Mouse (Mus musculus): ENCODE measurements around the gene Usp47. TPM values are rescaled to one million over a fixed set of nuclear protein-coding genes. Genes with fewer than 3 reads are reported as not detected.
A peak's percentile ranks its signal among the peaks of the same experiment; 100 is the strongest.
"Not testable (repeated sequence)": the region's sequence is repeated elsewhere in the genome, so short reads cannot be mapped to it uniquely, and the experiment has no call there.

Gene Usp47
- polyA plus RNA-seq, 2 experiments from 2014 or later, result 16.1 to 23.4 TPM

DNA sequence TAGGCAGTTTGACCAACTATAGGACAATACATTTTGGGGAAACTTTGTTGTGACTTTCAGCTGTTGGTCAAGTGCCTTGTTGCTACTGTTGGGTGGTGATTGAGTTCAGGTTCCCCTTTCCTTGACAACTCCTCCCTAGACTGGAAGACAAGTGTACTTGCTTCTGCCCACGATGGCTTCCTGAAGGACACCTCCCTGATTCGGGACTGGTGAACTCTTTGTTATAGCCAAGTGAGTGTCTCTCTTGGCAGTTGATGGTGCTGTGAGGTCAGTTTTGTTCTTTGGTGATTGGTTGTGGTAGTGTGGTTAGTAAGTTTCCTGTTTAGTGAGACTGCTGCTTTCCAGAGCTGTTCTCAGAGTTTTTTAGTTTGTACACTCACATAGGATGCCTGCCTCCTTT is 19.5 kb downstream of the Usp47 start:
- ATAC-seq, result peak; percentile 90

DNA sequence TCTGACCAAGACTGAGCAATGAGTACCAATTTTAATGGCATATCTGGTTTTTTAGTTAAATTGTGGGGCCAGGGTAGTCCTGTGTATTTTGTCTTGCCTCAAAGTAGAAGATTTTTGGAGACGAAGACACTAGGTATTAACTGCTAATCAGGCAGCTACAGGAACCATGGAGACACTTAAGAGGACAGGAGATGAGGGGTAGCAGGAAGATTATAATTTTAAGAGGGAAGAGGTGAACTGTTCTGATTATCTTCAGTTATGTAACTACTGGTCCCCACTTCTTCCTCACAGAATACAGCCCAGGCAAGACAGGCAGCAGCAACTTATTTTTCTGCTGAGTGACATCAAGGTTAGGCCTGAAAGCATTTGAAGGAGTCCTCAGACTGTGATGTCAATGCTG is 21.9 kb downstream of the Usp47 start:
- no peak for ATAC-seq

DNA sequence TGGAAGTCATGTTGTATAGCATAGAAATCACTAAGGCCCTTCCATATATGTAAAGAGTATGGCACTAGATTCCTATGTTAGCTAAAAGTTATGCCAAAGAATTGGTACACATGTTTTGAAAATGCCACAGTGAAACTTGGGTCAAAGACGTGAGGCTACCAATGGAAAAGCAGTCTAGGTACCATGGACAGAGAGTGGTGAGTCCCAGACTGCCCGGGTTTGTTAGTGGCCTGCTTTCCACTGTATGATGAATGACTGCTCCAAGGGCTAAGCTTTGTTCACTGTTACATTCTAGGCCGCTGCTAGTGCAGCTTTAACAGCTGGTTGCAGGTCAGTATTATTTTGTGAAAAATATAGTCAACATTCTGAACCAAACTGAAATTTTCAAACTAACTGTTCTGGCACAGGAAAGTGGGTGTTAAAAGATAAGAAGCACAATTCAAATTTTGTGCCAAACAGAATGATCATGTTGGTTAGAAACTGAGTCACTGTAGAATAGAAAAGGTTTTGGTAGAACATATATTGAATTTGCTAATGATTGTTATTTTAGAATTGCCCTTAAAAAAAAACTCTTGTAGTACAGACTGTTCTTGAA is 22.6 kb downstream of the Usp47 start:
- no peak for ATAC-seq

DNA sequence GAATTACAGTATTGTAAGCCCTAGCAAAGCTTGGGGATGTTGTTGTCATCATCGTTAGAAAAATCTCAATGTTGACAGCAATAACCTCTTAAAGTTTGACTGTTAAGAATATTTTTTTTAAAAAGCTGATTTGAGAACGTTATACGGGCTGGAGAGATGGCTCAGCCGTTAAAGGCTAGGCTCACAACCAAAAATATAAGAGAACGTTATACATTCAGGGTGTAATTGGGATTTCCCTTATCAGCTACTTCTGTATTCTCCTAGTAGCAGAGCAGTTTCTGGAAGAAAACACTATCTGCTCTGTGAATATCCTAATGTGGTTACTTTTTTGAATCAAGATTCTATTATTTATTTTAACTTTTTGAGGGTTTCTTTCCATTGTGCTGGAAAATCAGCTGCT is 25.3 kb downstream of the Usp47 start:
- ATAC-seq, result no peak

DNA sequence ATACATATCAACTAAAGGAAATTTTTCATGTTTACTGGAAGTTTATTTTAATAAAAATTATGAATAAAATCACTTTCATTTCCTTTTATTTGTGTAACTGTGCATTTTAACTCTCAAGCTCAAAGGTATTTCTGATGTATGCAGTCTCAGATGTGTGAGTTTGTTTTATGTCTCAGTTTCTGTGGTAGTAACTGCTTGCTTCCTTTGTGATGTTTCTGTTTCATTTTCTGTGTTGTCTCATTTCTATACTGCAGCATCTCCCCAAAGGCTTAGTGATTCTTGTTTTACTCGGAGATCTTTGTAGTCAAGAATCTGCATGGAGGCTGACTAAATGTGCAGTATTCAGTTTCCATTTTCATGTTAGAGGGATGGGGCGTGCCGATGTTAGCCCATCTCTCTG is 30.4 kb downstream of the Usp47 start:
- peak; percentile 84 for ATAC-seq

DNA sequence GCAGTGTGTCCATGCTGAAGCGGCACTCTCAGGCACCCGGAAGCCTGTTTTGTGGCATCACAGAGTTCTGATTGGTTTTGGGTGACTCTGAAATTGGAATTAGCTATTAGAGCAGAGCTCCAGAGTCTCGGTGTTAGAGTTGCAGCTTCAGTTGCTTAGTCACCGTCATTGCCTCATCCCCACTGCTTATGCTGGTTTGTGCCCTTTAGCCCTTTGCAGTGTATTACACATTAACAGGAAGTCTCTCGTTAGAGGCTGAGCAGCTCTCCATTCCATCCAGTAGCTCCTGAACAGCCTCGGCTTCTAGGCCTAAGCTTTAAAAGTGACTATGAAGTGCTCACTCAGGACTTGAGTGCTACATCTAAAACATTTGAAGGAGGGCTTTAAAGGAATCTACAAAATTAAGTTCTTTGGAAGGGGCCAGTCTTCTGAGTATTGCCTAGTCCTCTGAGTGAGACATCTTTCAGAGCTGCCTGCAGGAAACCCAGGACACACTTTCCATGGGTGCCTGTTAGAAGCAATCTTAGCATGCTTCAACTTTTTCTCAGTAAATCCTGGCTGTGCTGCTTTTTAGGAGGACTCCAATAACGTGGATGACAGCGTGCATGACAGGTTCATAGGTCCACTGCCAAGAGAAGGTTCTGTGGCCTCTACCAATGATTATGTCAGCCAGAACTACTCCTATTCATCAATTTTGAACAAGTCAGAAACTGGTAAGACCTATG is 32.8 kb downstream of the Usp47 start:
- ATAC-seq, result no peak

DNA sequence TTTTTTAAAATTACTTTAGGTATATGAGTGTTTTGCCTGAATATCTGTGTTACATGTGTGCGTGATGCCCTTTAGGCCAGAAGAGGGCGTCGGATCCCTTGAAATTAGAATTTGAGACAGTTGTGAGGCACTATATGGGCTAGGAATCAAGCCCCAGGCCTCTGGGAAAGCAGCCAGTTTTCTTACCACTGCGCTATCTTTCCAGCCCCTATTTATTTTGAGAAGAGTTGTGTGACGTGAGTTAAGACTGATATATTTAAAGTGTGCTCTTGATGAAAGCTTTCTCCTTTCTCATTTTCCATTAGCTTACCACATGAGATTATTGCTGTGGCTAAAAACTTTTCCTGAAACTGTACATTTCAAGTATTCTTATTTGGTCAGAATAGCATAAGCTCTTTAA is 51.6 kb downstream of the Usp47 start:
- no peak for ATAC-seq

DNA sequence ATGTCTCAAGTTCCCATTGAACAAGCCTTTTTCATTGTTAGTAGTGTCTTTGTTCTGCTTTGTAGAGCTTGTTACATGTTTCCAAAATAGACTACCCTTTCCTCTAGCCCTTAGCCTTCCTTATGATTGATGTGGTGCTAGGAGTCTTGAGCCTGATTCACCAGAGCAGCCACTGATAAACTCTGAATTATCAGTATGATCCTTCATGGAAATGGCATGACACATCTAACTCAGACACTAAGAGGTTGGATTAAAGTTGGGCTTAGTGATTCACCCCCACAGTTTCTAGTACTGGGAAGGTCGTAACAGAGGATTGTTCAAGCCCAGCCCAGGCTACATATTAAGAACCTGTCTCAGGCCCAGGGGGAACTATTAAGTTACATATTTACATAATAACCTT is 59.3 kb downstream of the Usp47 start:
- ATAC-seq, result no peak

DNA sequence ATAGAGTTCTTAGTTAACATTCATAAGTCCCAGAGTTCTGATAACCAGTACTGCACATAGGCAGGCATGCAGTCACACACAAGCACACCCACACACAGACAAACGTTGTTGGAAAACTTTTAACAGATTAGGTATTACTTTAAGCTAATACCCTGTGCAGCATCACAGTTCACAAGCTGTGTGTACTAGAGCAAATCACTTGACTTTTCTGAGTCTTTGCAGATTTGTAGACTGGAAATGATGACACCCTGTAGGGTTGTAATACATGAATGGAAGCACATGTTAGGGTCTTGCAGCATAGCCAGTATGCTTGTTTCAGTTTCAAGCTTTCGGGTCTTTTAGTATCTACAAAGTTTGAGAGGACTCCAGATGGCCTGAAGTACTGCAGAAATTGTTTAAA is 60.9 kb downstream of the Usp47 start:
- ATAC-seq, result no peak

DNA sequence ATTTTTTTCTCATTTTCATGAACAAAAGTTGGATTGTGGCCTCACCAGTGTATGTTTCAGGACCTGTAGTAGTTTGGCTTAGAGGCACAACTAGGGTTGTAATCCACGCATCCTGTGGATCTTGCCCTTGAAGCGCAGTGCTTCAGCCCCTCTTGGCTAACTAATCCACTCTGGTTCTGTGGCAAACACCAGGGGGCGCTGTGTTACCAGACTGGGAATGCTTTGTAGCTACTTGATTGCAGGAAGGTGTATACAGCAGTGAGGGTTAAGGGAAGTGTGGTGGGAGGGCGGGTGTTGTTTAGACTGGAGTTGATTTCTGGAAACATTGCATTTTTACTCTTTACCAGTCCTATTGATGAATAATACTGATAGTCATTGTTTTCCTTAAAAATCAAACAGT is 61.8 kb downstream of the Usp47 start:
- peak; percentile 85 for ATAC-seq

DNA sequence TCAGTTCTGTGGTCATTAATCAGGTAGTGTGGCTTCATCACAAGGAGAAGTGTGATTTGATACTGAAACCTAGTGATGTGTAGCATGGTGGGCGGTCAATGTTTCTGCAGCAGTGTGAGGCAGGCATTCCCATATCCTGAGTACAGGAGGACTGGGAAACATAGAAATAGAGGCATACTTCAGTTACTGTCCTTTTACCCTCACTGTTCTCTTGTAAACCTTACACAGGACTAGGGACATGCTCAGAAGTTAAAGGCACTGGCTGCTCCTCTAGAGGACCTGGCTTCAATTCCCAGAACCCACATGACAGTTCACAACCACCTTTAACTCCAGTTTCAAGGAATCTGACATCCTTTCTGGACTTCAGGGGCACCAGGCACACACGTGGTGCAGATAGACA is 62.9 kb downstream of the Usp47 start:
- ATAC-seq, result no peak

DNA sequence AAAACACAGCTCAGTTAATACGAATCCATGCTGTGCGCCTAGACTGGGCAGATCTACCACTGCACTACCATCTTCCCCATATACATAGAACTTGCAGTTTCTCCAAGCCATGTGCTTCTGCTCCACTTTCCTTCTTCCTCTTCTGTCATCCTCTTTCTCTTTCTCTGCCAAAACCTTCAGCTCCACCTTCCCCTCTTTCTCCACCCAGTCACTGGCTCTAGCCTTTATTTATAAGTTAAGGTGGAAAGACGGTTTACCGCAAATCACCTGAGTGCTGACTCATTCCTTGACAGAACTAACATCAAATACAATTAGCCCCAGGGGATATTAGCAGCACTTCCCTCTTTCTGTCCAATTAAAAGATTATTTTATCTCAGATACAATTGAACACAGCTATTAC is 71.6 kb downstream of the Usp47 start:
- not testable (repeated sequence) for ATAC-seq

DNA sequence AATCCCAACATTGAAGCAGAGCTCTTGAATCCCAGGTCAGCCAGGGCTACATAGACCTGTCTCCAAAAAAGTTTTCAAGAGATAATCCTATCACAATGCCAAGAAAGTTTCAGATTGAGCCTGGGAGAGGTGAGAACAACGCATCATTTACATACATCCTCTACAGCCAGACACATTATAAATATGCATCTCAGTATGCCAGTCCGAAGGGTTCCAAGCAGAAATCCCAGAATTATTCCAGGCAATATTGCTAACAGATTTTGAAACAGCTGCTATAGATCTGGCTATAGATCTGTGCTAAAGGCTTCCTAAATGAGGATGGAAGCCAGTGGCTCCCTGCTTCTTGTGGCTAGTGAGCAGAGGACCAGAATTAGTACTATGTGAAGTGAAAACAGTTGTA is 77.6 kb downstream of the Usp47 start:
- no peak for ATAC-seq

DNA sequence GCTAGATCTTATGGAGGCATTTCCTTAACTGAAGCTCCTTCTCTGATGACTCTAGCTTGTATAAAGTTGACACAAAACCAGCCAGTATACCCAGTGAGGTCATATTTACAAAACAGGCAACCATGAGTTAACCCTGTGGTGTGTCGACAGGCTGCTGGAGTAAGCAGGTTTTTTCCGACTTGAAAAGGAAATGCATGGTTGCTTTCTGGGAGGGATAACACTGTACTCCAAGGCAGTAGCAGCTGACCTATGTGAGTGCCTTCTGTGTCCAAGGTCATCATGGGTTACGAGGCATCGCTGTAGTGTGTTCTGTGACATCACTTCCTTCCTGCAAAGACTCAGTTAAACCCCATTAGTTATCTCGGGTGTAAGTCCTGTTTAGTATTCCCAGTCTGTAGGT is 79.6 kb downstream of the Usp47 start:
- no peak for ATAC-seq

DNA sequence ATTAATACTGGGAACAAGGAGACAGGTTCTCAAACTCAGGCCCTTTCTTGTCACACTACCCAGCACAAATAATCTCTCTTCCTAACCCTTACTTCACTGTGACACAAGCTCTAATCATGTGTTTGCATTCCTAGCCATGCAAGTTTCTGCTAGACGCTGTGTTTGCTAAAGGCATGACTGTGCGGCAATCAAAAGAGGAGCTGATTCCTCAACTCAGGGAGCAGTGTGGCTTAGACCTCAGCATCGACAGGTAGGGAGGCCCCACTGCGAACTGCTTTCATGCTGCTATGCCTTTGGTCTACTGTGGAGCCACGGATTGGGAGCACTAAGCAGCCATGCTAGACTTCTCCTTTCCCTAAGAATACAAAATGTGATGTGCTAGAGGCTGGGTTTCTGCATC is 80.5 kb downstream of the Usp47 start:
- ATAC-seq, result no peak

DNA sequence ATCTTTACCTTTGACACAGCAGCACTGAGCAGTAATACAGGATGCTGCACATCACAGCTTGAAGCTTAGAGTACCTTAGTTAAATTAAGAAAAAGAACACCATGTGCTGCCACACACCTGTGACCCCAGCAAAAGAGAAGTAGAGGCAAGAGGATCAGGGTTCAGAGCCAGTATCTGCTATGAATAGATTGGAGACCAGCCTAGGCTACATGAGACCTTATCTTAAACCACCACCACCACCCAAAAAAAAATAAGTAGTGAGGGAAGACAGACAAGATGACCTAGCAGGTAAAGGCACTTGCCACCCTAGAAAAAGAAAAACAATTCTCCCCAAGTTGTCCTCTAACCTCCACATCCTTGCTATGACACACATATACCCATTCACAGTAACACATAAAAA is 85.5 kb downstream of the Usp47 start:
- ATAC-seq, result no peak

DNA sequence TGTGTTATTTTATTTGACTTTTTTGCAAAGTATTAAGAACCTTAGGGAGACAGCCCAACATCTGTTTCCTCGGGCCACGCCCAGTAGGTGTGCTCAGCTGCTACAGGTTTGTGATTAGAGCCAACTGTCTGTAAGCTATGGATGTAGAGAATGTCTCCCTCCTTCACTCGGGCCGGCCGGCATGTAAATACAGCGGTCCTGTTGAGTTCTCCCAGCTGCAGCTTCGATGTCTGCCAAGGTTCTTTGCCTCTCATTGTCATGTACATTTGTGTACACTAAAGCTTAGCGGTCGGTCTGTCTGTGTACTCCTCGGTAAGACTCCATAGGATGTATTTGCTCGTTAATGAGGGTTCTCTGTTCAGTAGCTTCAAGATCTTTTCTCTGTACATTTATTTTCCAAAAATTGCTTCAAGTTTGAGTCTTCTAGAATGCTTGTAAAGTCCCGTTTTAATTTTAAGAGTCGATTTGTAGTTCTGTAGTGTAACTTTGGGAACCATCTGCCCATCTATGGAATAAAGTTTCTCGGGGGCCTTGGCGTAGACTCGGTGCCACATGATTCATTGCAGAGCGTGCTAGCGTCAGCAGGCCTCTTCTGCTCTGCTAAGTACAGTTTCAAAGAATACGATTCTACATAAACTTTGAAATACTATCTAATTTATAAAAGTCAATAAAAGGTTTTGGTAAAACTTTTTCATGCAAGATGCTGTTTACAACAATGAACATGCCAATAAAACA is 87.5 kb downstream of the Usp47 start:
- ATAC-seq, result no peak

DNA sequence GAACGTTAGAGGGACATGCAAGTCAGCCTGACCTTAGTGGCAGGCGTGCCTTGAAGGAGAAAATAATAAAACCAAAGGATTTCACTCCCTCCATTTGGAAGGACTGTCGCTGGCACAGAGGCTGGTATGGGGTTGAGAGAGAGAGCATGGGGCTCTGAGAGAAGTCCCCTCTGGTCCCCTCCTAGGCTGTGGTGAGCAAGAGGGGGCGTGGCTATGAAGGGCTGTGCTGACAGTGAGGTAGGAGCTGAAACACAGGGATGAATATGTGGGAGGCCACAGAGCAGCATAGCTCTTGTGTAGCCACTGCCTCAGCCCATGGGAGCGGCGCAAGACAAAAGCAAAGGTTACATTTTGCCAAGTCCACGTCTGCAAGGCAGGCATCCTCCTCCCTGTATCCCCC is 94.2 kb downstream of the Usp47 start:
- ATAC-seq, result no peak

DNA sequence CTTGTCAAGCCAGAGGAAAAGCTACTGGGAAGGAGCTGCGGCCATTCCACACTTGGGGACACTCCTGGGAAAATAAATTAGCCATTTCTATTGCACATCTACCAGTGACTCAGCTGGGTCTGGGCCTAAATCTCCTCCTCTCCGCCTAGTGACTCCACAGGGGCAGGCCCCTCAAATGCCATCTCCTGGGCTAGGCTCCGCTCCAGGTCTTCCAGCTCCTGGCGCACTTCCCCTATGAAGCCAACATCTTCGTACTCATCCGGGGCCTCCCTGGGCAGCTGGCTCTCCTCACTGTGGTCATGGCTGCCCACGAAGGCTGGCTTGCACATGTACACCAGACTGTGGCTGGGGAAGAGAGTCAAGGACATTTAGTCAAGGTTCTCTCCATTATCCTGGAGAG is 94.8 kb downstream of the Usp47 start:
- ATAC-seq, result no peak

DNA sequence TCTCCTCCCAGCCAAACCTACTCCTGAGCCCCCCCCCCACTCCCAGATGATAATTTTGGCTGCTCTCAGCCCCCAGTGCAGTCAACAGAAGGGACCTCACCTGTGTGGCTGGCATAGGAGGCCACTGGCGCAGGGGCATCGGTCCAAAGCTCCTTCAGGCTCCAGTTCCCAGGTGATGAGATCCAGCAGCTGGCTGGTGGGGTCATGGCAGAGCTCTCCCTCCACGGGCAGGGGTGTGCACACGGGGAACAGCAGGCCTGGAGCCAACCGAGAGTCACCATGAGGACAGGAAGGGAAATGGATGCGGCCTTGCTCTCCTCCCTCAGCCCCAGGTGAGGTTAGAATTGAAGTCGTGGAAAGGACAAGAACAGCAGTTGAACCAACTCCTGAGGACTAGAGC is 95.9 kb downstream of the Usp47 start:
- ATAC-seq, result no peak

DNA sequence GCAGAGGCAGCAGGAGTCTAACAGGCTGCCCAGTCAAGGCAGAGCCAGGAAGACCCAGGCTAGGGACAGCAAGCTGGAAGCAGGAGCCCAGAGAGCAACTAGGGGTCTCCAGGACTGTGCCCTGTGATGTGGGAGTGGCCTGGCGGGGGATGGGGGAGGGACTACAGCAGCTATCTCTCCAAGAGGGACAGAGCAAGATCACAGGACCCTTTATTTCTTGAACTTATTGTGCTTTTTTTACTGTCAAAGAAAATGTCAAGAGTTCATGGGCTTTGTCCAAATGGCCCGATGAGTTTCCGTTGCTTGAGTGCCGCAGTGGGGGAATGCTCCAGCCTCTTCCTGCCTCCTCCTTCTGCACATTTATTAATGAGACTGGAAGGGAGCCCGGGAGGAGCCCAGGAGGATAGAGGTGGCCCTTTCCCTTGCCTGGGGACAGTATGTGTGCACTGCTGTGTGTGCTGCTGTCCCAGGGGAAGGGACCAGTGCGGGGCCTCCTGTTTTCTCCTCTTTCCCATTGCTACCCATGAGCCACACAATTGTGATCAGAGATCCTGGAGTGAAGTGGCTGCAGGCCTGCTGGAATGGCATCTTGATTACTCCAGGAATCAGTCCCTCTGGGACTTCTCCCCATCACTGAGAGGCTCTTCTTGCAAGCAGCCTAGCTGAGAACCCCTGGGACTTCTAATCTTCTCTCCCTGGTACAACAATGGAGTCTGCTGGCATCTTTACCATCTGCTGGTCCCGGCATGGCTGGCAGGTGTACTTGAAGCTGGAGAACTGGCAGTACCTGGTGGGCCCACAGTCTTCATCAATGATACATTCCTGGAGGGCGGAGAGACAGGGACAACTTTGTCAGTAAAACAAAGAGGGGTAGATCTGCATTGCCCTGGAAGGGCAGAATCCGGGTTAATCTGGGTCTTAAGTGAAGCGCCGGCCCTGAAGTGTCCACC is 97.8 kb downstream of the Usp47 start:
- ATAC-seq, result no peak

DNA sequence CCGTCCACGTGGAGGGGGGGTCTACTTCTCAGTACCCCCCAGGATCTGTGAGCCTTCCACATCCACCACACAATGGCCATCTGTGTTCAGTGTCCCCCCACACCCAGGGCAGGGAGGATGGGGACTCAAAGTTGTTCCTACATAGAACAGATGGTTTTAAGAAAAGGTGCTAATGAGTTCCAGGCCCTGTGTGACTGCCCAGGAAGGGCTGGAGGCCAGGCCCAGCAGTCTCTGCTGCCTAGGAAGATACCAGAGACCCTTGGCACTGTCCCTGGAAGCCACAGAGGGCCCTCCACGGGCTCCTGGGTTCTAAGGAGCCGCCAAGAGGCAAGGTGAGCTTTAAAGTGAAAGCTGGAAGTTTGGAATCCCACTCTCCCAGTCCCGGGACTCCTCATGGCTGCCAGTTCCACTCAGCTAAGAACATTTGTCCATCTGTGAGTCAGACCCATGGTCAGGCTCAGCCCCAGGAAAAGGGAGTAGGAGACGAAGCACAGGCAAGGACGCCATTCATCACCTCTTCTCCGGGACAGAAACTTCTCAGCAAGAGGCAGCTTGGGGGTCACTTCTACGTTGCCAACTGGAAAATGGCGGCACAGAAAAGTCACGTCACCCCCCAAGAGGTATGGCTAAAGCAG is 98.7 kb downstream of the Usp47 start:
- ATAC-seq, result no peak

DNA sequence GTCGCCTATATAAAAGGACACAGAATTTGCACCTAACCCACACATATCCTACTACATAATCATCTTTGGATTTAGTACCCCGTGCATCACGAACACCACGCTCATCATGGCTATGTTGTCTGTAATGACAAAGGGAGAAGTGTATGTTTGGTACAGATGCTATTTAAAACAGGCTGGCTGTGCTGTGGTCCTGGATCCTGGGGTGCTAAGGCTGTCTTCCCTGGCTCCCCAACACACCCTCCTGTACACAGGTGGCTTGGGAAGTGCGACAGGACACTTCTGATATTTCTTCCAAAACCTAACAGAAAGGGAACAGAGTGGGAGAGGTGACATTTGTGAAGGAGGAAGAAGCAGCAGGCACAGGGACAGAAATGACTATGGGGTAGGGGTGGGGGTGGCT is 100.3 kb downstream of the Usp47 start:
- no peak for ATAC-seq

Data from CD4-positive, CD25-positive, alpha-beta regulatory T cell, adult 4 months (primary cell).